In the genomic region with DNA sequence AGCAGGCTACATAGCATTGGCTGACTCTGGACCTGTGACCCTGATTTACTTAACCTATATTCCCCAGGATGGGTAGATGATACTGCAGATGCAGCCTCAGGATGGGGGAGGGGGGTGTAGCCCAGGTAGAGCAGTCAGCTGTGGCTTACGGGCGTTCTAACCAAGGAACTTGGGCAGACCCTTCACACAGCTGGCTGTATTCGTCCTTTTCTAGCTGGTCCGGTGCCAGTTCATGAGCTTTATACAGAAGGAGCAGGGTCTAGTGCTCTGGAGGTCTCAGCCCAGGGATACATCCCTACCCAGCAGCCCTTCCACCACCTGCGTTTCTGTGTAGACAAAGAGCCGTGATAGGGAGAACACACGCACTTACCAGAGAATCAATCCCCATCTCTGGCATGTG, we compare ENCODE assay signal across 18 mouse cellular contexts. TPM values are rescaled to one million over a fixed set of nuclear protein-coding genes. Genes with fewer than 3 reads are reported as not detected.
DNase-seq lines count a peak whose midpoint lies in the region; ATAC-seq and TF ChIP-seq lines count a peak whose summit lies in the region.
"Had no signal": no experiment of that assay in that cellular context is flagged by ENCODE, and none has a peak within 500 bp of the region (broad histone marks: within the 10 kb centered on the region; RNA-seq: fewer than 3 reads in every experiment).

No protein-coding gene starts in this region.

- peak overlapping the region; percentile 84 for H3K27ac ChIP-seq in gastrocnemius, adult 2 months
- H3K27ac ChIP-seq in liver, postnatal 0 days (ENCODE audit: low read depth), result no peak overlapping the region
- no peak overlapping the region for H3K27ac ChIP-seq in liver, embryonic 12.5 days
- H3K27ac ChIP-seq in limb, embryonic 15.5 days, result peak overlapping the region; percentile 92
- H3K27ac ChIP-seq: hindbrain, embryonic 15.5 days; liver, embryonic 15.5 days; neural tube, embryonic 15.5 days had no signal

- ATAC-seq in liver, postnatal 0 days, result no peak
- ATAC-seq in liver, embryonic 12.5 days, result no peak
- no peak for ATAC-seq in limb, embryonic 15.5 days (ENCODE audit: insufficient number of reproducible peaks, low FRiP score, low TSS enrichment, low read depth)
- ATAC-seq: intestine, embryonic 15.5 days; midbrain, embryonic 16.5 days had no signal

- TF ChIP-seq CTCF in gastrocnemius, adult 2 months (IDR thresholded peaks at IDR 0.05), result no peak
- TF ChIP-seq CTCF in liver, postnatal 0 days (IDR thresholded peaks at IDR 0.05; ENCODE audit: low read depth), result no peak

- H3K9me3 ChIP-seq in liver, postnatal 0 days (ENCODE audit: low read length), result no peaks in the 10 kb centered on the region
- H3K9me3 ChIP-seq in liver, embryonic 12.5 days (replicated peaks), result no peaks in the 10 kb centered on the region
- H3K9me3 ChIP-seq in limb, embryonic 15.5 days, result no peaks in the 10 kb centered on the region
- H3K9me3 ChIP-seq: hindbrain, embryonic 15.5 days; intestine, embryonic 15.5 days; limb, embryonic 13.5 days; liver, embryonic 15.5 days; megakaryocyte, embryonic 14.5 days; neural tube, embryonic 15.5 days; stomach, embryonic 15.5 days had no signal

- WGBS in liver, postnatal 0 days (ENCODE audit: insufficient replicate concordance), result 80% methylated on average over 7 of the region's 7 CpGs
- 87% methylated on average over 7 of the region's 7 CpGs for WGBS in liver, embryonic 12.5 days (ENCODE audit: insufficient replicate concordance)
- 86% methylated on average over 7 of the region's 7 CpGs for WGBS in limb, embryonic 15.5 days

- no peak overlapping the region for H3K4me3 ChIP-seq in gastrocnemius, adult 2 months
- no peak overlapping the region for H3K4me3 ChIP-seq in liver, postnatal 0 days (ENCODE audit: low read depth, low read length)
- no peak overlapping the region for H3K4me3 ChIP-seq in liver, embryonic 12.5 days
- H3K4me3 ChIP-seq in limb, embryonic 15.5 days, result no peak overlapping the region
- H3K4me3 ChIP-seq: hindbrain, embryonic 15.5 days; intestine, embryonic 15.5 days; limb, embryonic 13.5 days; liver, embryonic 15.5 days; megakaryocyte, embryonic 14.5 days; neural tube, embryonic 15.5 days; stomach, embryonic 15.5 days had no signal

- H3K9ac ChIP-seq in liver, postnatal 0 days (replicated peaks), result no peak overlapping the region
- no peak overlapping the region for H3K9ac ChIP-seq in liver, embryonic 12.5 days
- H3K9ac ChIP-seq in limb, embryonic 15.5 days, result no peak overlapping the region
- H3K9ac ChIP-seq: hindbrain, embryonic 15.5 days; intestine, embryonic 15.5 days; limb, embryonic 13.5 days; liver, embryonic 15.5 days; neural tube, embryonic 15.5 days; stomach, embryonic 15.5 days had no signal

- intact Hi-C loops in gastrocnemius, adult 2 months (cut with DNase I), result no loop called here
- intact Hi-C loops in gastrocnemius, postnatal 14 days (cut with DNase I; ENCODE audit: low total_unique reads), result loop anchor here (2.0 kb wide), 1 partner anchor 104 kb away; a partner anchor contains a TSS

- H3K4me1 ChIP-seq in liver, postnatal 0 days (ENCODE audit: insufficient read depth), result no peaks in the 10 kb centered on the region
- no peaks in the 10 kb centered on the region for H3K4me1 ChIP-seq in liver, embryonic 12.5 days
- H3K4me1 ChIP-seq in limb, embryonic 15.5 days, result peaks cover 93% of the 10 kb centered on the region
- H3K4me1 ChIP-seq: liver, embryonic 15.5 days had no signal

- no peak for DNase-seq in gastrocnemius, adult 2 months
- no peak for DNase-seq in gastrocnemius, postnatal 14 days
- DNase-seq in liver, postnatal 0 days, result peak; percentile 11
- DNase-seq in right cerebral cortex, postnatal 10 days (ENCODE audit: low spot score in 2 of 2), result peak; percentile 28 to 31
- no peak for DNase-seq in right cerebral cortex, postnatal 14 days
- no peak for DNase-seq in cerebellum, adult 8-10 months
- DNase-seq: adrenal gland, adult 2 months; cerebellum, adult 9-11 months had no signal

- 0 out of 2 replicates have a peak, but pooled peaks cover 4% of the 10 kb centered on the region for H3K27me3 ChIP-seq in liver, postnatal 0 days (ENCODE audit: insufficient read depth, low read length)
- 0 out of 2 replicates have a peak, but pooled peaks cover 15% of the 10 kb centered on the region for H3K27me3 ChIP-seq in liver, embryonic 12.5 days (replicated peaks)
- no peaks in the 10 kb centered on the region for H3K27me3 ChIP-seq in limb, embryonic 15.5 days
- H3K27me3 ChIP-seq: hindbrain, embryonic 15.5 days; intestine, embryonic 15.5 days; limb, embryonic 13.5 days; neural tube, embryonic 15.5 days; stomach, embryonic 15.5 days had no signal

- TF ChIP-seq EP300 in liver, postnatal 0 days (IDR thresholded peaks at IDR 0.05; ENCODE audit: low read depth), result no peak

- H3K36me3 ChIP-seq in liver, postnatal 0 days (replicated peaks; ENCODE audit: insufficient read depth, low read length), result no peaks in the 10 kb centered on the region
- H3K36me3 ChIP-seq in liver, embryonic 12.5 days, result no peaks in the 10 kb centered on the region
- H3K36me3 ChIP-seq in limb, embryonic 15.5 days, result peaks cover 13% of the 10 kb centered on the region
- H3K36me3 ChIP-seq: hindbrain, embryonic 15.5 days; liver, embryonic 15.5 days; neural tube, embryonic 15.5 days had no signal

- H3K4me2 ChIP-seq in liver, postnatal 0 days (ENCODE audit: low read depth, low read length), result no peak overlapping the region
- H3K4me2 ChIP-seq in liver, embryonic 12.5 days, result no peak overlapping the region
- no peak overlapping the region for H3K4me2 ChIP-seq in limb, embryonic 15.5 days
- H3K4me2 ChIP-seq: hindbrain, embryonic 15.5 days; intestine, embryonic 15.5 days; limb, embryonic 13.5 days; liver, embryonic 15.5 days; neural tube, embryonic 15.5 days; stomach, embryonic 15.5 days had no signal

RNA-seq across cellular contexts. Expression of a gene that starts 1.3 kb away (rescaled TPM):
- total RNA-seq in gastrocnemius, adult 2 months (2021), result 10 to 100 TPM; 30.5 to 59.0 TPM
- 100 to 1,000 TPM; 223 to 260 TPM for total RNA-seq in gastrocnemius, postnatal 14 days (2021)
- 7.7 and 8.7 TPM in 2 replicates for polyA plus RNA-seq in liver, postnatal 0 days (2015; fragmentation: Nextera tagmentation; extraction: Ambion mirVana)
- polyA plus RNA-seq in liver, embryonic 12.5 days (2016; fragmentation: Nextera tagmentation; extraction: Ambion mirVana), result 14.1 and 14.4 TPM in 2 replicates
- polyA plus RNA-seq in limb, embryonic 15.5 days (2015; fragmentation: Nextera tagmentation; extraction: Ambion mirVana), result 441 and 563 TPM in 2 replicates

Comparison
In these comparisons a context has a peak if more than half of its experiments do, and no peak if none do; other contexts are left out.
1. DNase-seq: peak in liver, postnatal 0 days (single experiment) and right cerebral cortex, postnatal 10 days (2 of 2); none in gastrocnemius, adult 2 months (single experiment), gastrocnemius, postnatal 14 days (single experiment), right cerebral cortex, postnatal 14 days (single experiment) and cerebellum, adult 8-10 months (single experiment).
2. H3K27ac ChIP-seq: peak in gastrocnemius, adult 2 months (single experiment) and limb, embryonic 15.5 days (single experiment); none in liver, postnatal 0 days (single experiment) and liver, embryonic 12.5 days (single experiment).
3. RNA of a gene that starts 1.3 kb away (polyA plus RNA-seq): 441 to 563 TPM in limb, embryonic 15.5 days; 14.1 to 14.4 TPM in liver, embryonic 12.5 days and 7.7 to 8.7 TPM in liver, postnatal 0 days; every median in the first group is over 10 times any median in the second.